8 mouse cellular contexts compared by ENCODE assay signal in genomic region chr7:105743926-105744590, GRCm38 (mm10). TPM values are rescaled to one million over a fixed set of nuclear protein-coding genes. Genes with fewer than 3 reads are reported as not detected.
DNase-seq lines count a peak whose midpoint lies in the region; ATAC-seq lines count a peak whose summit lies in the region.

Gene Taf10, minus strand, starts transcription at chr7:105744361.

- no peaks in the 10 kb centered on the region for H3K4me1 ChIP-seq in embryonic facial prominence, embryonic 11.5 days (ENCODE audit: control insufficient read depth, insufficient read depth, low read length)
- peaks cover 17% of the 10 kb centered on the region for H3K4me1 ChIP-seq in limb, embryonic 12.5 days (replicated peaks)
- 0 out of 2 replicates have a peak, but pooled peaks cover 7% of the 10 kb centered on the region for H3K4me1 ChIP-seq in midbrain, embryonic 14.5 days (ENCODE audit: control insufficient read depth, insufficient read depth, low read length)

- ATAC-seq in embryonic facial prominence, embryonic 11.5 days (replicated peaks; ENCODE audit: insufficient number of reproducible peaks, low FRiP score, low TSS enrichment, low read depth) = peak; percentile 97
- peak; percentile 95 for ATAC-seq in limb, embryonic 12.5 days (ENCODE audit: insufficient number of reproducible peaks, insufficient read depth, low FRiP score, low TSS enrichment, low read depth)
- ATAC-seq in midbrain, embryonic 14.5 days (ENCODE audit: low FRiP score, low TSS enrichment) = peak; percentile 97

- H3K9ac ChIP-seq in embryonic facial prominence, embryonic 11.5 days (replicated peaks; ENCODE audit: low read length) = peak within 1 kb of the TSS; percentile 82
- peak within 1 kb of the TSS; percentile 91 for H3K9ac ChIP-seq in limb, embryonic 12.5 days (replicated peaks)
- peak within 1 kb of the TSS; percentile 88 for H3K9ac ChIP-seq in midbrain, embryonic 14.5 days (replicated peaks; ENCODE audit: low read length)

- no peaks in the 10 kb centered on the region for H3K27me3 ChIP-seq in embryonic facial prominence, embryonic 11.5 days (ENCODE audit: control insufficient read depth, insufficient read depth, low read length)
- no peaks in the 10 kb centered on the region for H3K27me3 ChIP-seq in limb, embryonic 12.5 days
- H3K27me3 ChIP-seq in midbrain, embryonic 14.5 days (ENCODE audit: control insufficient read depth, insufficient read depth, low read length) = no peaks in the 10 kb centered on the region

- peak; percentile 91 for DNase-seq in 3T3-L1 (ENCODE audit: low read depth, low spot score)
- peak; percentile 87 for DNase-seq in adrenal gland, postnatal 25 days
- peak; percentile 94 for DNase-seq in embryonic facial prominence, embryonic 11.5 days (ENCODE audit: low spot score)
- DNase-seq in heart, adult 11 months = peak; percentile 99
- DNase-seq in kidney, adult 18-20 months = peak; percentile 90
- DNase-seq in midbrain, embryonic 14.5 days = peak; percentile 95
- DNase-seq in spleen, adult 12 weeks (ENCODE audit: low spot score) = peak; percentile 82

- H3K9me3 ChIP-seq in embryonic facial prominence, embryonic 11.5 days (replicated peaks; ENCODE audit: control insufficient read depth, low read length) = no peaks in the 10 kb centered on the region
- no peaks in the 10 kb centered on the region for H3K9me3 ChIP-seq in limb, embryonic 12.5 days
- H3K9me3 ChIP-seq in midbrain, embryonic 14.5 days (ENCODE audit: control insufficient read depth, low read length) = no peaks in the 10 kb centered on the region

- 0 out of 2 replicates have a peak within 1 kb of the TSS, but pooled peaks have one; percentile 16 for H3K27ac ChIP-seq in embryonic facial prominence, embryonic 11.5 days (replicated peaks; ENCODE audit: low read depth, low read length)
- H3K27ac ChIP-seq in limb, embryonic 12.5 days = peak within 1 kb of the TSS; percentile 76
- H3K27ac ChIP-seq in midbrain, embryonic 14.5 days (replicated peaks; ENCODE audit: low read depth, low read length) = peak within 1 kb of the TSS; percentile 80

- peaks cover 3% of the 10 kb centered on the region; the same call in 1 of the 2 replicates for H3K36me3 ChIP-seq in embryonic facial prominence, embryonic 11.5 days (replicated peaks; ENCODE audit: control insufficient read depth, insufficient read depth, low read depth, low read length)
- H3K36me3 ChIP-seq in limb, embryonic 12.5 days = peaks cover 59% of the 10 kb centered on the region
- H3K36me3 ChIP-seq in midbrain, embryonic 14.5 days (ENCODE audit: control insufficient read depth, insufficient read depth, low read length) = peaks cover 58% of the 10 kb centered on the region

- H3K4me2 ChIP-seq in embryonic facial prominence, embryonic 11.5 days (ENCODE audit: low read depth, low read length) = peak within 1 kb of the TSS; percentile 86
- peak within 1 kb of the TSS; percentile 85 for H3K4me2 ChIP-seq in limb, embryonic 12.5 days
- H3K4me2 ChIP-seq in midbrain, embryonic 14.5 days (ENCODE audit: low read length) = peak within 1 kb of the TSS; percentile 89

- H3K4me3 ChIP-seq in embryonic facial prominence, embryonic 11.5 days (ENCODE audit: low read depth, low read length) = peak within 1 kb of the TSS; percentile 95
- H3K4me3 ChIP-seq in limb, embryonic 12.5 days (replicated peaks) = peak within 1 kb of the TSS; percentile 98
- peak within 1 kb of the TSS; percentile 92 for H3K4me3 ChIP-seq in midbrain, embryonic 14.5 days (replicated peaks; ENCODE audit: low read depth, low read length)

- 0% methylated on average over 58 of the region's 67 CpGs for WGBS in embryonic facial prominence, embryonic 11.5 days
- under 1% methylated on average over 63 of the region's 67 CpGs for WGBS in limb, embryonic 12.5 days
- under 1% methylated on average over 62 of the region's 67 CpGs for WGBS in midbrain, embryonic 14.5 days

RNA-seq across cellular contexts. Expression of gene Taf10, which starts in this region (rescaled TPM):
- 198 and 204 TPM in 2 replicates for total RNA-seq in adrenal gland, postnatal 25 days (2021)
- polyA plus RNA-seq in embryonic facial prominence, embryonic 11.5 days (2014; fragmentation: Nextera tagmentation; extraction: Ambion mirVana) = 168 and 181 TPM in 2 replicates
- 170 and 173 TPM in 2 replicates for polyA plus RNA-seq in limb, embryonic 12.5 days (2016; fragmentation: Nextera tagmentation; extraction: Ambion mirVana)
- polyA plus RNA-seq in midbrain, embryonic 14.5 days (2014; fragmentation: Nextera tagmentation; extraction: Ambion mirVana) = 131 and 152 TPM in 2 replicates

Comparison
In these comparisons a context has a peak if more than half of its experiments do, and no peak if none do; other contexts are left out.
1. Peak in every context shown above with its lines: DNase-seq, ATAC-seq, H3K4me3 ChIP-seq and H3K27ac ChIP-seq.
2. H3K27ac ChIP-seq: peak in every context shown above with its lines; median percentile 80 in midbrain, embryonic 14.5 days; 76 in limb, embryonic 12.5 days; 16 in embryonic facial prominence, embryonic 11.5 days.